Mouse (Mus musculus): ENCODE data around the gene Ubqln4.
"Not testable (repeated sequence)": the region's sequence is repeated elsewhere in the genome, so short reads cannot be mapped to it uniquely, and the experiment has no call there.

The Ubqln4 gene

GRCm38 (mm10) chr3:88602466-88602865 lies 48.9 kb downstream of the Ubqln4 start:
- no peak for DNase-seq (ENCODE audit: low spot score in 2 of 2)

DNA sequence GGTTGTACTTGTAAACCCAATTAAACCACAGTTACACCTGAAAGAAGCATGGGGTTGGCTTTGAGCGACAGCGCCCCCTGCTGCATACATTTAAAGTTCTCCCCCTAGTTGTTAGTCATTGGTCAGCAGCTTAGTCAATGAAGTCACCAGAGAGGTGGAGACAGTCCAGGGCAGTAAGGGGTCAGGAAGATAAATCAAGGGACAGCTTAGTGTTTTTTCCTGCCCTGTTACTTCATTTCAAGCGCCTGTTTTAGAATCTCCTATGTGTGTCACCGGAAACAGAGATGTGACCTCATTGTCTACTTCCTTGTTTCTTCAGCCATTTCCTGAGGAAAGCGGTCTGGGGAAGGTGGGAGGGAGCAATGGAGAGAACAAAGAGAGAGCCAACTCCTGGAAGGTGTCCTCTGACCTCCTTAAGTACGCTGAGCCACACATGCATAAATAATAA lies 50.2 kb downstream of the Ubqln4 start:
- peak; percentile 70 to 87 for DNase-seq (ENCODE audit: low spot score in 2 of 2)

DNA sequence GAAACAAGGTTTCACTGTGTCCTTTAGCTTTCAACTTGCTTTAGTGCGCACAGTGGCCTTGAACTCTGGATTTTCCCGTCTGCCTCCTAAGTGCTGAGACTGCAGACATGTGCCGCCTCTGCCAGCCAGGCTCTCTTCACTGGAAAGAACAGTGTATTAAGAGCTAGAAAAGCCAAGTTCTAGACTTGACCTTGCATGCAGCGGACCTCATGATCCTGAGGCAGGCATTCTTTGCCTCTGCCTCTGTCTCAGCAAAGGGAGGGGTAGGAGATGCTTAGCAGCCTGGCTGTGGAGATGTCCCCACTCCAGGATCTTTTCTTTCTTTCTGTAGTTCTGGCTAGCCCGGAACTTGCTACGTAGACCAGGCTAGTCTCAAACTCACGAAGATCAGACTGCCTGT lies 51.3 kb downstream of the Ubqln4 start:
- DNase-seq (ENCODE audit: low spot score in 2 of 2): no peak

DNA sequence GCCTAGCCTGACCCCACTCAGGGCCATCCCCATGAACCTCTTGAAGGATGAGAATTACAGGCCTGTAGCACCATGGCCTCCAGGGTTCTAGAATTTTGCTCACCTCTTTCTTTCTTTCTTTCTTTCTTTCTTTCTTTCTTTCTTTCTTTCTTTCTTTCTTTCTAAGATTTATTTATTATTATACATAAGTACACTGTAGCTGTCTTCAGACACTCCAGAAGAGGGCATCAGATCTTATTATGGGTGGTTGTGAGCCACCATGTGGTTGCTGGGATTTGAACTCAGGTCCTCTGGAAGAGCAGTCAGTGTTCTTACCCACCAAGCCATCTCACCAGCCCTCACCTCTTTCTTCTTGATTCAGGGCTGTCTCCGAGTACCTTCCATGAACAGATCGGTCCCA lies 52.1 kb downstream of the Ubqln4 start, which contains the start of gene Arhgef2:
Gene Arhgef2 (plus strand): TSS at position 301 of the 400 bp plus-strand sequence.
- DNase-seq (ENCODE audit: low spot score in 2 of 2): not testable (repeated sequence)

DNA sequence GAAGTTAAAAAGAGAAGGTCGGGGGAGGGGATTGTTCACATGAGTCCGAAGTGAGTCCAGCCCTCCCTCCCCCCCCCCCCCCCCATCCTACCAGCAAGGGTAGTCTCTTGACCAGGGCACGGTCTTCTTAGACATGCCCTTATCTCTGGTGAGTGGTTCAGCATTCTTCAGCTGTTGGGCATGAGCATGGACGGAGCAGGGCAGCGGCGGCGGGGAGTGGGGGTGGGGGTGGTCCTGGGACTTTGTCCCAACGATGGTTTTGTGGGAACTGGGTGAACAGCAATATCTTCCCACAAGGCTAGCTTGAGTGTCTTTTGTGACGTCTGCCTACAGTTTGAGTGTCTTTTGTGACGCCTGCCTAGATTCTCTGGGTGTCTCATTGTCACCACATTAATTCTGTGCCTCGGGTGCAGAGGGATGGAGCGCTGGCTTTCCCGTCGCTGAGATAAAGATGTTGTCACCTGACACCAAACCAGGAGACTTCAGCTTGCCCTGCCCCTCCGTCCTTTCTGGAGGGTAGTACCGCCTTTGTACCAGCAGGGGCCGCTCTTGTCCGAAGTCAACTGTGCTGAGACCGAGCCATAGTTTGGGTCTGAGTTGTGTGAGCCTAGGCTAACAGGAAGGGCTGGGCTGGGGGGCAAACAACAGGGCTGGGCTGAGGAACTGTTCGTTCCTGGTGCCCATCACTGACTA lies 53.7 kb downstream of the Ubqln4 start:
- DNase-seq (ENCODE audit: low spot score in 2 of 2): peak; percentile 88 to 95

DNA sequence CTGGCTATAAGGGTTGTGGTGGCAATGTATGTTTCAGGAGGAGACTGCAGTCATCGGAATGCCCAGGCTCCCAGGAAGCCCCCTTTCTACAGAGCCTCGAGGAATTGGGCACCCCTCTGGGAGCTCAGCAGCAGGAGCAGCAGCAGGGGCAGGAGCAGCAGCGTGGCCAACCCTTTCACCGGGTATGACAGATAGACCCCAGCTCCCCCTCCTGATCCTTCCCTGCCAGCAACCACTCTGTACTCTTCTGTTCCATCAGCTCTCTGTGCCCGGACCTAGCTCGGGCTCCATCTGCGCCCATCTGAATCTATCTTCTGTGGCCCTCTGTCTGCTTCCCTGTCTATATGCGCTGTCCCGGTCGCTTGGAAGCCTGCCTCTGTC lies 54.2 kb downstream of the Ubqln4 start:
- no peak for DNase-seq (ENCODE audit: low spot score in 2 of 2)

DNA sequence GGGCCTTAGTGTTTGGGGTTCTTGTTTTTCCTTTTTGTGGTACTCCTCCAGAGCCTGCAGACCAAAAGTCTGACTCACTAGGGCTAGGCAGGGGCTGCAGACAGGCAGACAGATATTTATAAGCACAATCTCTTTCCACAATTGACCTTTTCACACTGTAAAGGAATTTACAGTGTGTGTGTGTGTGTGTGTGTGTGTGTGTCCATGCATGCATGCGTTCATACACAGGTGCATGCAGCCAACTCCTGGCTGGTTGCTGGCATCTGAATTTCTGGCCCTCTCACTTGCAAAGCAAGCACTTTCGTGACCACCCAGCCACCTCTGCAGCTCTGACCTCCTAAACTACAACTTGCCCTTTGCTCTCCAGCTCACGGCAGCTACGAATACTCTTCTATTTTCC lies 55.5 kb downstream of the Ubqln4 start:
- no peak for DNase-seq (ENCODE audit: low spot score in 2 of 2)

DNA sequence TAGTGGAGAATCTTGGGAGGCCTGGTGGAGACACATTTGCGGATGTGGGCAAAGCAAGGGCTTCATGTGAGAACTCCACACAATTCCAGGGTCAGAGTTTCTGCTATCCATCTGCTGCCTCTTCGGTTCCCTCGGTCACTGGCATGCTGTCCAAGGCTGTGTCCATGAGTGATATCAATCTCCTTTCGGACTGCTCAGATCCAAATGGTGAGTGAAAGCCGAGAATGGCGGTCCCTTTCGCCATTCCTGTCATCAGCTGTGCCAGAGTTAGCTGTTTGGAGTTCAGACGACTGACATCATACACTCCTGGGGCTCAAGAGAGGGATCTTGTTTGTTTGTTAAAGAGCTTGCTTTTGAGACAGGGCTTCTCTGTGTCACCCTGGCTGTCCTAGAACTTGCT lies 60.9 kb downstream of the Ubqln4 start:
- DNase-seq (ENCODE audit: low spot score in 2 of 2): no peak

- DNase-seq (ENCODE audit: low spot score in 2 of 2): no peak
These were observed 61.6 kb downstream of the Ubqln4 start for GRCm38 (mm10) chr3:88615117-88615516.

- DNase-seq (ENCODE audit: low spot score in 2 of 2): no peak
These were observed 62.4 kb downstream of the Ubqln4 start for GRCm38 (mm10) chr3:88615902-88616391.

GRCm38 (mm10) chr3:88616951-88617500 lies 63.5 kb downstream of the Ubqln4 start:
- DNase-seq (ENCODE audit: low spot score in 2 of 2): no peak

- DNase-seq (ENCODE audit: low spot score in 2 of 2): peak in 1 of 2 experiments; percentile 40
These were observed 64.7 kb downstream of the Ubqln4 start for GRCm38 (mm10) chr3:88618074-88618871.

Measured in spleen, postnatal 4 days (tissue).